Mouse (Mus musculus) neural tube, embryonic 11.5 days (tissue): Measurements from ENCODE around the gene T2. TPM values are rescaled to one million over a fixed set of nuclear protein-coding genes. Genes with fewer than 3 reads are reported as not detected.
"Not testable (repeated sequence)": the region's sequence is repeated elsewhere in the genome, so short reads cannot be mapped to it uniquely, and the experiment has no call there.

Source experiments
- ATAC-seq: fragments of 200-750 bp; cut with Nextera tagmentation; 2 replicates; pipeline ENCODE4 v1.8.0; 2017; ENCODE audit warnings: moderate number of reproducible peaks, mild to moderate bottlenecking, moderate TSS enrichment, moderate library complexity; ENCODE audit not compliant: insufficient read depth, low FRiP score, low TSS enrichment
- DNase-seq: peaks from one replicate; pipeline ENCODE4 v3.0.0-alpha.2; 2015; ENCODE audit warnings: low spot score
- H3K27ac ChIP-seq: fragments of 300-500 bp; sonication (generic); 2 replicates; pipeline ENCODE4 v1.5.1; 2014; ENCODE audit warnings: low read depth, mild to moderate bottlenecking, low read length
- H3K27me3 ChIP-seq: fragments of 300-500 bp; sonication (generic); 2 replicates; pipeline ENCODE4 v1.6.1; 2014; ENCODE audit warnings: mild to moderate bottlenecking, low read length, mixed read lengths; ENCODE audit not compliant: control insufficient read depth, insufficient read depth
- H3K36me3 ChIP-seq: fragments of 300-500 bp; sonication (generic); 2 replicates; pipeline ENCODE4 v1.6.1; 2014; ENCODE audit warnings: mild to moderate bottlenecking, low read length, moderate library complexity, mixed read lengths; ENCODE audit not compliant: control insufficient read depth, insufficient read depth
- H3K4me1 ChIP-seq: fragments of 300-500 bp; sonication (generic); 2 replicates; pipeline ENCODE4 v1.6.1; 2014; ENCODE audit warnings: low read length, mixed read lengths; ENCODE audit not compliant: control insufficient read depth, insufficient read depth
- H3K4me2 ChIP-seq: fragments of 300-500 bp; sonication (generic); 2 replicates; pipeline ENCODE4 v1.6.1; 2014; ENCODE audit warnings: low read depth, mild to moderate bottlenecking, moderate library complexity
- H3K4me3 ChIP-seq: fragments of 300-500 bp; sonication (generic); 2 replicates; pipeline ENCODE4 v1.5.1; 2014; ENCODE audit warnings: low read depth, low read length
- H3K9ac ChIP-seq: fragments of 300-500 bp; sonication (generic); 2 replicates; pipeline ENCODE4 v1.6.1; 2014; ENCODE audit warnings: mild to moderate bottlenecking, low read length
- H3K9me3 ChIP-seq: fragments of 300-500 bp; sonication (generic); 2 replicates; pipeline ENCODE4 v1.6.1; 2016; ENCODE audit warnings: low read length; ENCODE audit not compliant: control insufficient read depth
- WGBS: fragments of 180-500 bp; shearing (Covaris S2); extraction: QIAGEN DNeasy Blood & Tissue Kit; methylation state at CpG from one replicate; pipeline ENCODE4 v1.1.7; 2014; 5-methylcytosine and 5-hydroxymethylcytosine counted together
- polyA plus RNA-seq: library from polyadenylated mRNA; unstranded; fragments of >200 nt; fragmentation: Nextera tagmentation; extraction: Ambion mirVana; gene quantifications from 2 replicates; pipeline ENCODE4 v1.2.1, GENCODE M21; 2014

Gene T2
- polyA plus RNA-seq, 1 experiment from 2014 or later = 0.53 TPM

- Histone ChIP-seq H3K27me3 (peaks cover 36% of the 10 kb centered on the region), H3K4me1 (peaks cover 10% of the 10 kb centered on the region)
- not testable (repeated sequence) for ATAC-seq, H3K9me3 ChIP-seq, H3K4me2 ChIP-seq, H3K4me3 ChIP-seq, H3K9ac ChIP-seq, DNase-seq, H3K36me3 ChIP-seq, H3K27ac ChIP-seq
- WGBS = no CpG with 5 or more reads among the region's 5 CpGs
These were observed 18.6 kb upstream of the T2 start, which contains the start of gene Prr18 for GRCm38 (mm10) chr17:8337159-8337558. Gene Prr18 (plus strand): TSS chr17:8337459.

GRCm38 (mm10) chr17:8339666-8340374 is 16.0 kb upstream of the T2 start:
- peak; percentile 11 for DNase-seq
- H3K4me3 ChIP-seq = peak overlapping the region; percentile 50
- H3K9ac ChIP-seq = peak overlapping the region; percentile 75; the same call in 1 of the 2 replicates

GRCm38 (mm10) chr17:8340407-8341359 is 15.1 kb upstream of the T2 start:
- Histone ChIP-seq H3K27ac (no peak overlapping the region), H3K4me2 (peak overlapping the region; percentile 92), H3K4me1 (peaks cover 10% of the 10 kb centered on the region), H3K4me3 (peak overlapping the region; percentile 50), H3K9me3 (no peaks in the 10 kb centered on the region), H3K27me3 (peaks cover 42% of the 10 kb centered on the region), H3K36me3 (no peaks in the 10 kb centered on the region), H3K9ac (peak overlapping the region; percentile 75)
- DNase-seq = peak; percentile 66
- 1% methylated on average over 49 of the region's 92 CpGs for WGBS
- ATAC-seq = peak; percentile 74

More at GRCm38 (mm10) chr17:8339666-8340374, 16.0 kb upstream of the T2 start:
- Histone ChIP-seq H3K9me3 (no peaks in the 10 kb centered on the region), H3K4me2 (peak overlapping the region; percentile 92), H3K36me3 (no peaks in the 10 kb centered on the region), H3K27ac (no peak overlapping the region), H3K27me3 (peaks cover 42% of the 10 kb centered on the region), H3K4me1 (peaks cover 10% of the 10 kb centered on the region)
- WGBS = 29% methylated on average over 8 of the region's 8 CpGs
- ATAC-seq = no peak

GRCm38 (mm10) chr17:8341360-8341963 is 14.3 kb upstream of the T2 start:
- Histone ChIP-seq H3K4me2 (peak overlapping the region; percentile 92), H3K36me3 (no peaks in the 10 kb centered on the region), H3K9ac (peak overlapping the region; percentile 75), H3K27me3 (peaks cover 42% of the 10 kb centered on the region), H3K9me3 (no peaks in the 10 kb centered on the region), H3K4me1 (peaks cover 10% of the 10 kb centered on the region), H3K27ac (no peak overlapping the region), H3K4me3 (peak overlapping the region; percentile 50)
- no peak for DNase-seq
- peak; percentile 58 for ATAC-seq
- 11% methylated on average over 40 of the region's 46 CpGs for WGBS

GRCm38 (mm10) chr17:8342706-8343105 is 13.1 kb upstream of the T2 start:
- Histone ChIP-seq H3K4me2 (no peak overlapping the region), H3K9me3 (no peaks in the 10 kb centered on the region), H3K36me3 (no peaks in the 10 kb centered on the region), H3K27me3 (peaks cover 42% of the 10 kb centered on the region), H3K4me1 (peaks cover 10% of the 10 kb centered on the region), H3K4me3 (no peak overlapping the region), H3K9ac (no peak overlapping the region), H3K27ac (no peak overlapping the region)
- WGBS = 60% methylated on average over 5 of the region's 5 CpGs
- ATAC-seq (no peak), DNase-seq (no peak)

- DNase-seq (no peak), ATAC-seq (no peak)
- H3K9ac ChIP-seq = no peak overlapping the region
- H3K27ac ChIP-seq = no peak overlapping the region
- H3K27me3 ChIP-seq = peaks cover 42% of the 10 kb centered on the region
- no peak overlapping the region for H3K4me2 ChIP-seq
- H3K4me3 ChIP-seq = no peak overlapping the region
- H3K4me1 ChIP-seq = peaks cover 10% of the 10 kb centered on the region
- 75% methylated on average over 6 of the region's 6 CpGs for WGBS
- H3K9me3 ChIP-seq = no peaks in the 10 kb centered on the region
- no peaks in the 10 kb centered on the region for H3K36me3 ChIP-seq
These were observed 12.4 kb upstream of the T2 start for GRCm38 (mm10) chr17:8343416-8343815.

- no peaks in the 10 kb centered on the region for H3K9me3 ChIP-seq
- no peak overlapping the region for H3K9ac ChIP-seq
- H3K27ac ChIP-seq = no peak overlapping the region
- no peak overlapping the region for H3K4me3 ChIP-seq
- no peak for ATAC-seq
- no peak overlapping the region for H3K4me2 ChIP-seq
- WGBS = 87% methylated on average over 5 of the region's 5 CpGs
- no peaks in the 10 kb centered on the region for H3K36me3 ChIP-seq
- H3K4me1 ChIP-seq = no peaks in the 10 kb centered on the region
- DNase-seq = no peak
- no peaks in the 10 kb centered on the region for H3K27me3 ChIP-seq
These were observed 8.0 kb upstream of the T2 start for GRCm38 (mm10) chr17:8347765-8348285.

GRCm38 (mm10) chr17:8348941-8349340 is 6.9 kb upstream of the T2 start:
- WGBS = 91% methylated on average over 4 of the region's 4 CpGs
- Histone ChIP-seq H3K4me1 (no peaks in the 10 kb centered on the region), H3K27me3 (no peaks in the 10 kb centered on the region), H3K27ac (no peak overlapping the region), H3K9me3 (no peaks in the 10 kb centered on the region), H3K4me2 (no peak overlapping the region), H3K9ac (no peak overlapping the region), H3K4me3 (no peak overlapping the region), H3K36me3 (no peaks in the 10 kb centered on the region)
- ATAC-seq = no peak
- no peak for DNase-seq
